ENCODE assay signal across 17 mouse cellular contexts in the genomic region with DNA sequence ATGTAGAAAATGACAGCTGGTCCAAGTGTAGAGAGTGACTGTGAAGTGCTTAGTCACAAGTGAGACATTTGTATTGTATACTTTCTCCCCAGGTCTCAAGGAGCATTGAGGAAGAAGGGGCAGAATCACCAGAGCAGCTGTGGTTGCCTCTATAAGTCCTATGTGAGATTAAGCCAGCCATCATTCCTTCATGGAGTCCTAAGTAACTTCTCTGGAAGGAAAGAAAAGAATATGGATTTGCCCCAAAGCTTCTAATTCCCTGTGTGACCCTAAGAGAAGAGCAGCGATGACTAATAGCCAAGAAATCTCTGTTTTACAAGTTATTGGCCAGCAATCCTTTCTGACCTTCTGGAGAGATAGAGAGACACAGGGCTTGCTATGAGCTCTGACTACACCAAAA.
DNase-seq lines count a peak whose midpoint lies in the region; TF ChIP-seq lines count a peak whose summit lies in the region.
"Had no signal": no experiment of that assay in that cellular context is flagged by ENCODE, and none has a peak within 500 bp of the region (broad histone marks: within the 10 kb centered on the region; RNA-seq: fewer than 3 reads in every experiment).

No protein-coding gene starts in this region.

- H3K9me3 ChIP-seq in forebrain, embryonic 10.5 days: no peaks in the 10 kb centered on the region
- H3K9me3 ChIP-seq: embryonic facial prominence, embryonic 10.5 days; embryonic facial prominence, embryonic 12.5 days; forebrain, embryonic 12.5 days had no signal

- H3K27ac ChIP-seq in forebrain, embryonic 10.5 days: no peak overlapping the region
- H3K27ac ChIP-seq: embryonic facial prominence, embryonic 10.5 days; embryonic facial prominence, embryonic 12.5 days; forebrain, embryonic 12.5 days had no signal

- no peaks in the 10 kb centered on the region for H3K36me3 ChIP-seq in C2C12 (ENCODE audit: control insufficient read depth, insufficient read depth)
- H3K36me3 ChIP-seq in forebrain, embryonic 10.5 days (replicated peaks): no peaks in the 10 kb centered on the region
- H3K36me3 ChIP-seq: embryonic facial prominence, embryonic 10.5 days; embryonic facial prominence, embryonic 12.5 days; forebrain, embryonic 12.5 days; G1E had no signal

- no peaks in the 10 kb centered on the region for H3K27me3 ChIP-seq in C2C12 (ENCODE audit: control insufficient read depth, insufficient read depth, insufficient read length)
- H3K27me3 ChIP-seq in forebrain, embryonic 10.5 days (ENCODE audit: poor library complexity, severe bottlenecking): no peaks in the 10 kb centered on the region
- H3K27me3 ChIP-seq: embryonic facial prominence, embryonic 12.5 days; forebrain, embryonic 12.5 days had no signal

- 85% methylated on average over 1 of the region's 1 CpGs for WGBS in forebrain, embryonic 10.5 days

- TF ChIP-seq CTCF in C2C12 (IDR thresholded peaks at IDR 0.05; ENCODE audit: control insufficient read depth, insufficient read depth, insufficient read length): no peak

- H3K4me1 ChIP-seq in forebrain, embryonic 10.5 days: no peaks in the 10 kb centered on the region
- H3K4me1 ChIP-seq: embryonic facial prominence, embryonic 10.5 days; embryonic facial prominence, embryonic 12.5 days; forebrain, embryonic 12.5 days had no signal

- H3K79me2 ChIP-seq in C2C12 (ENCODE audit: control insufficient read depth, insufficient read depth): no peaks in the 10 kb centered on the region

- DNase-seq in adrenal gland, adult 2 months: peak; percentile 42
- DNase-seq in adrenal gland, adult 8-10 months: no peak
- no peak for DNase-seq in c-Kit-positive CD71-positive TER-119-positive erythroid progenitor cells, embryonic 14.5 days (ENCODE audit: low spot score)
- no peak for DNase-seq in forebrain, embryonic 10.5 days (ENCODE audit: extremely low spot score, low spot score)
- DNase-seq: adrenal gland, postnatal 10 days; adrenal gland, postnatal 25 days; B cell, adult 2 months; cerebellum, adult 11-12 months; cerebellum, adult 2 months; cerebellum, adult 9-10 months; cerebellum, postnatal 10 days; cerebellum, postnatal 25 days had no signal

- no peak overlapping the region for H3K4me3 ChIP-seq in C2C12 (ENCODE audit: insufficient read depth, poor library complexity, severe bottlenecking)
- no peak overlapping the region for H3K4me3 ChIP-seq in forebrain, embryonic 10.5 days
- H3K4me3 ChIP-seq: embryonic facial prominence, embryonic 10.5 days; embryonic facial prominence, embryonic 12.5 days; forebrain, embryonic 12.5 days had no signal

- no peak overlapping the region for H3ac ChIP-seq in C2C12 (ENCODE audit: control insufficient read depth, insufficient read length, low read depth)

- H3K79me3 ChIP-seq in C2C12 (ENCODE audit: low read depth): no peaks in the 10 kb centered on the region

TF ChIP-seq in C2C12, 6 proteins besides CTCF, POLR2A, EP300 and RAD21:
- no peak for TF ChIP-seq CEBPB (IDR thresholded peaks at IDR 0.05; ENCODE audit: low read depth)
- no peak for TF ChIP-seq FOSL1 (IDR thresholded peaks at IDR 0.05; ENCODE audit: insufficient read depth, low read length, poor library complexity, severe bottlenecking)
- TF ChIP-seq MYOD1 (IDR thresholded peaks at IDR 0.05; ENCODE audit: control insufficient read depth, insufficient read length, low read depth): peak; percentile 35
- no peak for TF ChIP-seq USF1 (IDR thresholded peaks at IDR 0.05; ENCODE audit: low read depth)
- no peak for TF ChIP-seq MYOG (IDR thresholded peaks at IDR 0.05; ENCODE audit: control insufficient read depth, extremely low read depth, insufficient read length)
- TF ChIP-seq MAX (IDR thresholded peaks at IDR 0.05): no peak
